Mouse (Mus musculus) adrenal gland (tissue): ENCODE results near the gene Hnrnpm.

Experiments
- intact Hi-C: fragments of 180-260 bp; cut with DNase I; formaldehyde crosslinking; loops from one replicate; pipeline ENCODE4 v1.15.1; 2025

The Hnrnpm gene

DNA sequence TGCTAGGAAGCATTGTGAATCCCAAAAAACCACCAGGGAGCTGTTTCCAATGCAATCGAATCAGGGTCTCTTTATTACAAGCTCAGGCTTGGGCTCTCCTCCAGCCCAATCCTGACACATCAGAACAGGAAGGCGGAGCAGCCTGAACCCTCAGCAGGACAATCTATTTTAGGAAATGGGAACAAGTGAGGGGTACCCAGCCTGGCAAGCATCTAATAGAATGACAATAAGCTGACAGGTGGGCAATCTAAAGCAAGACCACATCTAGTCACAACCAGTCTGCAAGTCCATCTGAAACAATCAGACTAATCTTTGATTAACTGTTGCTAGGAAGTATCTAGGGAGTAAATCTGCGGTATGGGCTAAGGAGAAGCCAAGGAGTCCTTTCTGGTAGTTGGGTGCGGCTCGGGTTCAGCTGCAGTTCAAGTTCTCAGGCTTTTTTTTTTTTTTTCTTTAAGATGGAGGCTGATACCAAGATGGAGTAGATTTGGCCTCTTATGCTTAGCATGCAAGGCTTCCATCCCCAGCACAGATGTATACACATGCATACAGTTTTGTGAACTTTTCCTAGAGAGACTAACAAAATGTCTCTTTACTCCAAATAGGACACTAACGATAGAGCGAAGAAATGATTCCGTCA lies 86.7 kb downstream of the Hnrnpm start:
- intact Hi-C loops: no loop called here

DNA sequence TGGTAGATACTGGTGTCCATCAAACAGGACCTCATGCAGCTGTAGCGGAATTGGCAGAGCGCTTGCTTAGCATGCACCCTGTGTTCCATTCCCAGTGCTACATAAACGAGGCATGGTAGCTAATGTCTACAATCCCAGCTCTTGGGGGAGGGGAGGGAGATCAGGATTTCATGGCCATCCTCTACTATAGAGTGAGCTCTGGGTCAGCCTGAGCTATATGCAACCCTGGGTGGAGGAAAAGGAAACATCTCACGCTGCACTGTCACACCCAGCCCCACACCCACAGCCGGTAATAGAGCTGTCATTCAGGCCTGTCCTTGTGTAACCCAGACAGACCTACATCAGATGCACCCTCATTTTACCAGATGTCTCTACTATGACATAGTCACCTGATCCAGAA lies 88.2 kb downstream of the Hnrnpm start:
- intact Hi-C loops: no loop called here

DNA sequence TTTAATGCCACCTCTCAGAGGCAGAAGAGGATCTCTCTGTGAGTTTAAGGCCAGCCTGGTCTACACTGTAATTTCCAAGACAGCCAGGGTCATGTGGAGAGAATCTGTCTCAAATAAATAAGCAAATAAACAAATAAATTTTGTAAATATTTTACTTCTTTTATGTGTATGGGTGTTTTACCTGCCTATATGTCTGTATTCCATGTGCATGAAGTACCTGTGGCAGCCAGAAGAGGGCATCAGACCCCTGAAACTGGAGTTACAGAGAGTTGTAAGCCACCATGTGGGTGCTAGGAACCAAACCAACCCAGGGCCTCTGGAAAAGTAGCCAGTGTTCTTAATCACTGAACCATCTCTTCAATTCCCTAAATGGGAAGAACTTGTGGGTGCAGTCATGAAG lies 89.4 kb downstream of the Hnrnpm start:
- intact Hi-C loops: no loop called here
